Mouse (Mus musculus): Measurements from ENCODE around the gene Ddx55.

The Ddx55 gene

DNA sequence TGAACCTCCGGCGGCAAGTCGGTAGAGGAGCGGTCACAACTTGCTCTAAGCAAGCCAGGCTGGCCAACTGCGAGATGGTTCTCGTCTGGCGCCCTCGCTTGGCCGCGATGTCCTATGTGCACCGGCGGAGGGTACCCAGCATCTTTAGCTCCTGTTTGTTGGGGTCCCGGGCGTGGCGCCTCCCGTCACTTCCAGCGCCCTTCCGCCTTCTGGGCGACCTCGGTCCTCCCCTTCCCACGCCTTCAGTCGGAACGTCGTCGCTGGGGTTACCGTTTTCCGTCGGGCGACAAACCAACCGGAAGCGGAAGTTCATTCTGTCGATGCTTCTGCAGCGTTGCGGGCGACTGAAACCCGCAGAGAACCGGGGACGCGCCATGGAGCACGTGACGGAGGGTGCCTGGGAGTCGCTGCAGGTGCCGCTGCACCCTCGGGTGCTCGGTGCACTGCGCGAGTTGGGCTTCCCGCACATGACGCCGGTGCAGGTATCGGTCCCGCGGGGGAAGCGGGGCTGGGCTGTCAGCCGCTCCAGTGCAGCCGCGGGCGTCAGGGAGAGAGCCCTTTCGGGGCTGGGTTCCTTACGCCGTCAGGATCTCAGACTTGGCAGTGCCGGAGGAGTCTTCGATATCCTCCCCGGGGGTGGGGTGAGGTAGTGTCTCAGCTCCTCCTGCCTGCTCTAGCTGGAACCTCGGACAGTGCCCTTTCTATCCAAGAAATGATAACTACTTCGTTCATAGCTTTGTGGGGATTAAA, at the start of gene Ddx55:
Ddx55 (plus strand) TSS at position 307 of the 750 bp plus-strand sequence.
- DNase-seq (ENCODE audit: low read depth) = peak; percentile 76

DNA sequence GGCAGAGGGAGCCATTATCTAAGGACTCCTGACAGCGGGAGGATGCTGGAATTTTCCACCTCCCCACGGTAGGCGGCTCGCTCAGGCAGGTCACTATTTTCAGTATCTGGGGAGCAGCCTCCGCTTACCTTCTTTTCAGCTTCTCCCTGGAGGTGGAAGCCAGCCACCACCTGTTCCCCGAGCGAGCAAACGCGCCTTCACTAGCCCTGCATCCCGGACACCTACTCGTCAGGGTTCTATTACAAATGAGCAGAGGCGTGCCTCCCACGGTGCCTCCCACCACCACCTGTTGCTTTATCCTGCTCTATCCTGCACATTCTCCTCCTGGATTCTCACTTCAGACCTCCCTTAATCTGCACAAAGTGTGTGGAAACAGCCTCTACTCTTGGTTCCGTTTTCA, 48.9 kb upstream of the Ddx55 start:
- no peak for DNase-seq (ENCODE audit: low read depth)

- DNase-seq (ENCODE audit: low read depth) = no peak
Observed at GRCm38 (mm10) chr5:124505235-124505634, 47.4 kb upstream of the Ddx55 start.

GRCm38 (mm10) chr5:124506731-124507359, 45.8 kb upstream of the Ddx55 start:
- no peak for DNase-seq (ENCODE audit: low read depth)

DNA sequence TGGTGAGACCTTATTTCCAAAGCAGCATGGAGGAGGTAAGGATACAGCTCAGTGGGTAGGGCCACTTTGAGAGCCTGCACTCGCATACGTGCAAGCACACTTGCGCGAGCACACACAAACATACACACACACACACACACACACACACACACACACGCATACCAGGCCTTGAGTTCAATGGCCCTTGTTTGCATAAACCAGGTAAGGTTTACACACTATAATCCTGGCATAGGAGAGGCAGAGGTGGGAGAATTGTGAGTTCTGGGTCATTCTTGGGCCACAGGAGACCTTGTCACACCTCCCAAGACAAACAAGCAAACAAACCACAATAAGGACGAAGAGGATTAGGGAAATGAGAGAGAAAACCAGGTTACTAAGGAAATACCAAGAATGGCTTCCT, 43.5 kb upstream of the Ddx55 start:
- DNase-seq (ENCODE audit: low read depth) = no peak

DNA sequence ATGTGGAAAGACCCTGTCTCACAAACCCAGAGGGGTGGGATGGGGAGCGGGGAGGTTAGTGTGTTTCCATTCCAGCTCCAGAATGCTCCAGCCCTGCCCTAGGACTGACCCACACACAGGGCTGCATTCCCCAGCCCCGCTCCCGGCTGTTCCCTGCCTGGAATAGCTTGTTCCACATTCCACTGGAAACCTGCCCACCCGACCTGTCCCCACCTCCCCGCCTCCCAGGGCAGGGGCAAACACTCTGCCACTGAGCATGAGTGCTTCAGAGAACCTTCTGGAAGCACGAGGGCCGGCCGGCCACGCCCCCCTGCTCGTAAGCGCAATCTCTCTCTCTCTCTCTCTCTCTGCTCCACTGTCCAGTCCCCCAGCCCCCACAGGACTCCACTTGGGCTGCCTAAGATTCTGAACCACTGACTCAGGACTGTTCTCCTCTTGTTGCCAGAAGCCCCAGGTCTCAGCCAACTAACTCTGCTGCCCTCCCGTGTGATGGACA, 42.9 kb upstream of the Ddx55 start:
- peak; percentile 78 for DNase-seq (ENCODE audit: low read depth)

- no peak for DNase-seq (ENCODE audit: low read depth)
Observed at GRCm38 (mm10) chr5:124510536-124511050, 42.1 kb upstream of the Ddx55 start.

DNA sequence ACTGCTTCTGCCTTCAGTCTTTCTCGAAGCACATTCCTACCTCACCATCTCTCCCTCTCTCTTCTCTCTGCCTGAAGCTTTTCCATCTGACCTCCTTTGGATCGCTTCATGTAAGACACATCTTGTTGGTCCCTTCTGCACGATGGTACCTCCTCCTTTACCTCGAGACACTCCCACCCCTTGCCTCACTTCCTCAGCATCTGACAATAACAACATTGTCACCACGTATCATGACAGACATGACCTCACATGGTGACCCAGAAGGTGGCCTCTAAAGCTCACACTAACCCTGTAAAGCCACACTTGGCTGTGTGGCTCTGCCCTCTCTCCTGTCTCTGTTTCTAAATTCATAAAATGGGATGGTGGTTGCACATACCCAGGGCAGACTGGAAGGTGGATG, 36.9 kb upstream of the Ddx55 start:
- no peak for DNase-seq (ENCODE audit: low read depth)

DNA sequence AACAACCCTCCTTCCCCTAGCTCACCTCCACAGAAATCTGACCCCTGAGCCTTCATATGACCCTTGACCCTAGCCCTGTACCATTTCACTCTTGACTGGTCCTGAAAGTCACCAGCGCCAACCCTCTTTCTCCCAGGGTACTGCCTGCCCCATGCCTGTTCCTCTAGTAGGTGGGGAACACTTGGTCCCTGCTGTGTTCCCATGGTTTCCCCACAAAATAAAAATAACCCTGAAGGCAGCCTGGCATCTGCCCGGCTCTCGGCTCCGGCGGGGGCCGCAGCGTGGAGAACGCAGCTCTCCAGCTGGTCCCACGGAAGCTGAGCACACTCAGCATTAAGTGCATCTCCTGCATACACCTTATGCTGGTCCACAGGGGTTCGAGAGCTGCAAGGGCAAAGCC, 34.0 kb upstream of the Ddx55 start:
- DNase-seq (ENCODE audit: low read depth) = no peak

- no peak for DNase-seq (ENCODE audit: low read depth)
Observed at GRCm38 (mm10) chr5:124521588-124521987, 31.1 kb upstream of the Ddx55 start.

- DNase-seq (ENCODE audit: low read depth) = no peak
Observed at GRCm38 (mm10) chr5:124523032-124523431, 29.6 kb upstream of the Ddx55 start.

- DNase-seq (ENCODE audit: low read depth) = no peak
Observed at GRCm38 (mm10) chr5:124524943-124525342, 27.7 kb upstream of the Ddx55 start.

- DNase-seq (ENCODE audit: low read depth) = no peak
Observed at GRCm38 (mm10) chr5:124528351-124528750, 24.3 kb upstream of the Ddx55 start.

- DNase-seq (ENCODE audit: low read depth) = no peak
Observed at GRCm38 (mm10) chr5:124528791-124529190, 23.9 kb upstream of the Ddx55 start.

GRCm38 (mm10) chr5:124529191-124529651, 23.4 kb upstream of the Ddx55 start:
- no peak for DNase-seq (ENCODE audit: low read depth)

DNA sequence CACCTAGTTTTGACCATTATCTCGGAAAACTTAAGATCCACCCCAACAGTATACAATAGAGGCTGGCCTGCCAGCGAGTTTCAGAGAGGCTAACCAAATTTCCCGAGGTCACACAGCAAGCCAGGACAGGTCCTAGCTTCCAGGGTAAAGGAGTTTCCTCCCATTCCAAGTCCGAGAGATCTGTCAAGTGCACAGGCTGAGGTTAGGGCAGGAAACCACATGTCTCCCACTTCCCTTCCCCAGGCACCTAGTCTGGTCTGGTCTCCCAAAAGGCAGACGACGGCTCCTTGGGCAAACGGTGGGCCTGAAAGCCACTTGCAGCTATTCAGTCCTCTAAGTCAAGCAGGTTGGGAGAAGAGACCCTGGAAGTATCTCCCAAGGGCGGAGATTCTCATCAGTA, 23.0 kb upstream of the Ddx55 start:
- no peak for DNase-seq (ENCODE audit: low read depth)

DNA sequence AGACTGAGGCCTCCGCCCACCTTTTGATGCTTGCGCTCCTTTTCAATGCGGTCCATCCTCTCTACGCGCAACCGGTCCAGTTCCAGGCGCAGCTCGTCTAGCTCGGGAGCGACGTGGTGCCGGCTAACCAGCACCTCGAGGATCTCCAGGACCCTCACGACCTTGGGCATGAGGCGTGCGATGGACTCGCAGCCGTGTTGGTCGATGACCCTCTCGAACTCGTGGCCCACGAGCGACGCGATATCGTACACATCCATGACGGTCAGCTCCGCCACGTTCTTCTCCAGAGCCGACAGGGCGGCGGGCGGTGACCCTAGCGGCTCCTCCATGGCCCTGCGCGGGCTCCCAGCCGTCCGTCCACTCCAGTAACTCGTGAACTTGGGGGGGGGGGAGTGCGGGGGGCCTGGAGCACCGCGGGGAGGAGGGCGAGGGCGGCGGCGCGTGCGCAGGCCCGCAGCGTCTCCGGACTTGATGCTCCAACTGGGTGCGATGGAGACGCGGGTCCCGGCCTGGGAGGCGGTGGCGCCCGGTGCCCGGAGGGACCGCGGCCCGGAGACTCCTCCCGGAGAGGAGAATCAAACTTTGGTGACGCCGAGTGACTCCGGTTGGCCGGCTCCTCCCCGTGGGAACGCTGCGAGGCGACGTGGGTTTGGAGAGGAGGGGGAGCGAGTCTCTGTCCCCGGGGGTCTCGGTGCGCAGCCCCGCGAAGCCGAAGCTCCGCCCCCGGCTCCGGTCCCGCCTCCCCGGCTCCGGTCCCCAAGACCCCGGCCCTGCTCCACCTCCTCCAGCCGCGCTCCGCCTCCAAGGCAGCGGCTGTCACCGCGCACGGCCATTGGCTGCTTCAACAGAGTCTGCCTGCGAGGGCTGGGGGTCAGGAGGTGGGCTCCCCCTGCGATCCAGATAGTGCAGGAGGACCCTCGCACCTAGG, 21.7 kb upstream of the Ddx55 start, which contains the start of gene Rilpl1:
Rilpl1 (minus strand) TSS at position 737 of the 928 bp plus-strand sequence.
- DNase-seq (ENCODE audit: low read depth) = no peak

DNA sequence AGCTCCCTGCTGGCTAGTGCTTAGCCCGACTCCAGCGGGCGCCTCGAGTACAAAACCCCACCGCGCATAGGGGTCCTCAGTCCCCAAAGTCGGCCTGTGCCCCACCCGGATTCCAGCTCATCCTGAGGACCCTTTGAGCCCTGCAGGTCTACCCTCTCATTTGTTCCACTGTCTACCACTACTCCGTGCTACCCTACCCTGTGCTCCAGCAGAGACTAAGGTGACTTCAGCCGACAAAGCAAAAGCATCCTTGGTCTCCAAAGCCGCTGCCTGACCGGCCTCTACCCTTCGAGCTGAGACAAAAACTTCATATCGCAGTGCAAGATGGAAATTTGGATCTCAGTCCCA, 21.1 kb upstream of the Ddx55 start:
- no peak for DNase-seq (ENCODE audit: low read depth)

- DNase-seq (ENCODE audit: low read depth) = no peak
Observed at GRCm38 (mm10) chr5:124532451-124532850, 20.2 kb upstream of the Ddx55 start.

DNA sequence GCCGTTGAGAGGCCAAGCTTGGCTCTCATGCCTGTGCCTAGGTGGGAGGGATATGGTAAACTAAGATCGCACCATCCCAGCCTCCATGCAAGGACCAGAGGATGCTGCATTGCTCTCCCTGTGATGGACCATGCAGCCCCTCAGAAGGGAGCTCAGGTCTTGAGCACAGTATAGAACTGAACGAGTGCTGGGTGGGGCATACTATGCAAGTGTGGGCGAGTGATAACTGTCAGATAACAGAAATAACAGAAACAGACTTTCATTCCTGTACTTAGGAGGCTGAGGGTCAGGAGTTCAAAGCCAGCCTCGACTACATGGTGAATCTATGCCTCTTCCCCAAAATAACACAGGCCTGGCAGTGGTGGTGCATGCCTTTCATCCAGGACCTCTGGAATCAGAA, 17.6 kb upstream of the Ddx55 start:
- no peak for DNase-seq (ENCODE audit: low read depth)

DNA sequence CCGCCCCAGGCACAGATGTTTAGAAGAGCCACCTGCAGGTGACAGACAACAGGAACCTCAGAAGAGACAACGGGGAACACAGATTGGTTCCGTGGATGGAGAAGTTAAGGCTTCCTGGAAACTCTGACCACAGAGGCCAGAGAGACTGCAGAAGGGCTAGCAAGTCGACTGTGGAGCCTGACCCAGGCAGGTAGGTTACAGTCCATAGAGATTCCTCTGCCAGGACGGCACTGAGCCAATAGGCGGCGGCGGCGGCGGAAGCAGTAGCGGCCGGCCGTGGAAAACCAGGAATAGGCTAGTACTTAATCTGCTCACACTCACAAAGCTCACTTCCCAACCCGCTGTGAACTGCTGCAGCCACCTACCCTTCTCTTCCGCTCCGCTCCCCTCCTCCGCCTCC, 15.9 kb upstream of the Ddx55 start:
- no peak for DNase-seq (ENCODE audit: low read depth)

All from fibroblast of lung, adult 2 months (primary cell).